In the genomic region with DNA sequence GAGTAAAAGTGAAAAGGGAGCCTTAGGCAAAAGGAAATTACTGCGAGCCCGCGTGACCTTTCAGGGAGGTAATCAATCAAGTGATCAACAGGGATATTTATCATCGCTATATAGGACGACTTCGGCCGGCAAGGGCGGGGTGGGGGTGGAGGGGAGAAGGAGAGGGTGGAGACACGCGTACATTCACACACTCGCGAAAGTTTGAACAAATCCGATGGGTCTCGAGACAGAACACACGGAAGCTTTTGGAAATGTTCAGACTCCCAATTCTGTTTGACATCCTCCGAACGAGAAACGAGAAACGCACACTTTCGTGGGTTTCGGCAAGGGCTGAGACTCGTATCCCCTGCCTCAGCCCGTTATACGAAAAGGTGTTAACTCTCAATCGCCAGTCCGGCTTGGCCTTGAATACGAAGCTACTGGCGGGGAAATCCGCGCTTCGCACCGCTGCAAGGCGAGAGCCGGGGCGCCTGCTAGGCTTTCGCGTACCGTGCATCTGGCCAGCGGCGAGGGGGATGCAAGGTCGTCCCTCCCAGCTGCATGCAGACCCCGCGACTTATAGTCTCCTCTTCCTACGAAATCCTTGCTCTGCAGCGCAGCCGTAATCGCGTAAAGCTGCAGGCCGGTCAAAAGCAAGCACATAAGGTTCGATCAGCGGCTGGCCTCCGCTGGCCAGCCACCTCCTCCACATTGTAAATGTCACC, we compare ENCODE assay signal across 8 mouse cellular contexts. TPM values are rescaled to one million over a fixed set of nuclear protein-coding genes. Genes with fewer than 3 reads are reported as not detected.
DNase-seq lines count a peak whose midpoint lies in the region; ATAC-seq and TF ChIP-seq lines count a peak whose summit lies in the region.

No protein-coding gene starts in this region.

- peaks cover 71% of the 10 kb centered on the region for H3K4me1 ChIP-seq in forebrain, embryonic 10.5 days
- H3K4me1 ChIP-seq in hindbrain, embryonic 16.5 days (ENCODE audit: control insufficient read depth, insufficient read depth, low read depth, low read length): peaks cover 14% of the 10 kb centered on the region
- H3K4me1 ChIP-seq in liver, embryonic 13.5 days (replicated peaks): no peaks in the 10 kb centered on the region; the same call in 1 of the 2 replicates
- H3K4me1 ChIP-seq in small intestine, adult 2 months (ENCODE audit: control insufficient read depth, insufficient read depth, insufficient read length, low read length): peaks cover 6% of the 10 kb centered on the region; the same call in 1 of the 2 replicates

- intact Hi-C loops in left cerebral cortex, postnatal 25 days (cut with DNase I): loop anchor here (5.0 to 10.0 kb wide), 2 partner anchors 292 to 499 kb away; no protein-coding TSS in a partner anchor

- no peaks in the 10 kb centered on the region for H3K36me3 ChIP-seq in forebrain, embryonic 10.5 days (replicated peaks)
- no peaks in the 10 kb centered on the region for H3K36me3 ChIP-seq in hindbrain, embryonic 16.5 days (ENCODE audit: control insufficient read depth, insufficient read depth, low read length)
- no peaks in the 10 kb centered on the region for H3K36me3 ChIP-seq in liver, embryonic 13.5 days
- H3K36me3 ChIP-seq in small intestine, adult 2 months (ENCODE audit: control insufficient read depth, insufficient read depth, low read length): no peaks in the 10 kb centered on the region

- H3K27me3 ChIP-seq in forebrain, embryonic 10.5 days (ENCODE audit: poor library complexity, severe bottlenecking): peaks cover 82% of the 10 kb centered on the region
- H3K27me3 ChIP-seq in hindbrain, embryonic 16.5 days (replicated peaks; ENCODE audit: control insufficient read depth, insufficient read depth, low read length): peaks cover 37% of the 10 kb centered on the region
- peaks cover 84% of the 10 kb centered on the region for H3K27me3 ChIP-seq in liver, embryonic 13.5 days
- H3K27me3 ChIP-seq in small intestine, adult 2 months (ENCODE audit: control insufficient read depth, insufficient read depth, low read length): peaks cover 73% of the 10 kb centered on the region

- WGBS in forebrain, embryonic 10.5 days: under 1% methylated on average over 52 of the region's 52 CpGs
- under 1% methylated on average over 52 of the region's 52 CpGs for WGBS in hindbrain, embryonic 16.5 days
- under 1% methylated on average over 52 of the region's 52 CpGs for WGBS in liver, embryonic 13.5 days (ENCODE audit: insufficient replicate concordance)
- 2% methylated on average over 52 of the region's 52 CpGs for WGBS in small intestine, adult 2 months

- H3K27ac ChIP-seq in forebrain, embryonic 10.5 days: peak overlapping the region; percentile 70
- no peak overlapping the region for H3K27ac ChIP-seq in hindbrain, embryonic 16.5 days (ENCODE audit: low read depth, low read length)
- H3K27ac ChIP-seq in liver, embryonic 13.5 days: no peak overlapping the region
- no peak overlapping the region for H3K27ac ChIP-seq in small intestine, adult 2 months (ENCODE audit: insufficient read depth, low read depth, low read length)

- no peaks in the 10 kb centered on the region for H3K9me3 ChIP-seq in forebrain, embryonic 10.5 days
- H3K9me3 ChIP-seq in hindbrain, embryonic 16.5 days (ENCODE audit: control insufficient read depth, low read length): no peaks in the 10 kb centered on the region
- no peaks in the 10 kb centered on the region for H3K9me3 ChIP-seq in liver, embryonic 13.5 days (replicated peaks)

- DNase-seq in left cerebral cortex, postnatal 25 days (ENCODE audit: low spot score in 2 of 2): peak; percentile 7 to 9
- DNase-seq in left cerebral cortex, adult 18-20 months (ENCODE audit: low spot score in 2 of 2): no peak
- DNase-seq in forebrain, embryonic 10.5 days (ENCODE audit: extremely low spot score, low spot score): peak; percentile 75
- no peak for DNase-seq in liver, embryonic 13.5 days
- no peak for DNase-seq in layer of hippocampus, adult 18-20 months (ENCODE audit: low spot score in 2 of 2)

- no peak for TF ChIP-seq CTCF in small intestine, adult 2 months (IDR thresholded peaks at IDR 0.05; ENCODE audit: extremely low read depth, insufficient read length, insufficient replicate concordance, low read depth, low read length)

- no peak for TF ChIP-seq POLR2A in small intestine, adult 2 months (IDR thresholded peaks at IDR 0.05; ENCODE audit: low read depth, low read length)

- H3K9ac ChIP-seq in hindbrain, embryonic 16.5 days (ENCODE audit: low read depth, low read length): peak overlapping the region; percentile 44; the same call in 1 of the 2 replicates
- H3K9ac ChIP-seq in liver, embryonic 13.5 days: no peak overlapping the region

- H3K4me2 ChIP-seq in hindbrain, embryonic 16.5 days (ENCODE audit: low read length): peak overlapping the region; percentile 60
- peak overlapping the region; percentile 48 for H3K4me2 ChIP-seq in liver, embryonic 13.5 days

- H3K4me3 ChIP-seq in forebrain, embryonic 10.5 days: peak overlapping the region; percentile 55
- H3K4me3 ChIP-seq in hindbrain, embryonic 16.5 days (ENCODE audit: low read length): peak overlapping the region; percentile 37
- peak overlapping the region; percentile 32 for H3K4me3 ChIP-seq in liver, embryonic 13.5 days (replicated peaks)
- H3K4me3 ChIP-seq in small intestine, adult 2 months (ENCODE audit: low read depth, low read length): peak overlapping the region; percentile 61

- ATAC-seq in hindbrain, embryonic 16.5 days: 0 out of 2 replicates have a peak, but pooled peaks have one; percentile 19
- ATAC-seq in liver, embryonic 13.5 days (ENCODE audit: low read depth): no peak
- no peak for ATAC-seq in inflammation-experienced regulatory T-cells, adult 6 months

RNA-seq across cellular contexts. Expression of gene Mecom, which starts 33.6 kb away (rescaled TPM):
- total RNA-seq in left cerebral cortex, postnatal 25 days (2021): 1 to 10 TPM; 3.0 to 3.2 TPM
- 1 to 10 TPM; 3.5 to 4.2 TPM for total RNA-seq in left cerebral cortex, adult 18-20 months (2021)
- polyA plus RNA-seq in forebrain, embryonic 10.5 days (2016; fragmentation: Nextera tagmentation; extraction: Ambion mirVana): 26.7 and 26.9 TPM in 2 replicates
- polyA plus RNA-seq in hindbrain, embryonic 16.5 days (2015; fragmentation: Nextera tagmentation; extraction: Ambion mirVana): 7.0 and 7.9 TPM in 2 replicates
- 0.81 and 1.2 TPM in 2 replicates for polyA plus RNA-seq in liver, embryonic 13.5 days (2015; fragmentation: Nextera tagmentation; extraction: Ambion mirVana)
- polyA plus RNA-seq in small intestine, adult 2 months (2012; rRNA removed): 2.6 and 2.8 TPM in 2 replicates
- 1 to 10 TPM; 2.4 to 3.1 TPM for total RNA-seq in layer of hippocampus, adult 18-20 months (2021)
- not detected for polyA plus RNA-seq in inflammation-experienced regulatory T-cells, adult 6 months (2017; shearing (Covaris generic))

Comparison
In these comparisons a context has a peak if more than half of its experiments do, and no peak if none do; other contexts are left out.
1. DNase-seq: peak in left cerebral cortex, postnatal 25 days (2 of 2) and forebrain, embryonic 10.5 days (single experiment); none in left cerebral cortex, adult 18-20 months (0 of 2), liver, embryonic 13.5 days (single experiment) and layer of hippocampus, adult 18-20 months (0 of 2).
2. Peak in every context shown above with its lines, with median percentiles within 50 percentile points of each other: H3K4me3 ChIP-seq.